Mouse (Mus musculus): Measurements from ENCODE around the gene Olfr1453. TPM values are rescaled to one million over a fixed set of nuclear protein-coding genes. Genes with fewer than 3 reads are reported as not detected.
"Not testable (repeated sequence)": the region's sequence is repeated elsewhere in the genome, so short reads cannot be mapped to it uniquely, and the experiment has no call there.

The Olfr1453 gene
- not detected in 2 replicates for polyA plus RNA-seq (2014; fragmentation: Nextera tagmentation; extraction: Ambion mirVana)

DNA sequence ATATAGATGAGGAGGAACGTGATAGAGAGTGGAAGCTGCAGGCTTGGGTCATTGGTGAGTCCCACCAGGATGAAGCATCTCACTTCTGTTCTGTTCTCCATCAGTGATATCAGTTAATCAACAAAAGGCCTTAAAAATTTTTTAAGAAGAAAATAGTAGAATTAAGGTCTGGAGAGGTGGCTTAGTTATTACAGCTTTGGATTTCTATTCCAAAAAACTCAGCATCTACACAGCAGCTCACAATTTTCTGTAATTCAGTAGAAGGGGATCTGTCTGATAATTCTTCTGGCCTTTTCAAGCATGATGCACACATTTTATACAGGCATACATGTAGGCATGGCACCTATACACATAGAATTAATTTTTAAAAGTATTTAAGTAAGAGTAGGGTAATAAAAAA lies at the start of gene Olfr1453:
Olfr1453 (minus strand) TSS at position 101 of the 400 bp plus-strand sequence.
- Histone ChIP-seq H3K27ac (ENCODE audit: low read length) (no peak within 1 kb of the TSS), H3K4me1 (ENCODE audit: control insufficient read depth, insufficient read depth, low read length) (no peaks in the 10 kb centered on the region), H3K27me3 (ENCODE audit: control insufficient read depth, insufficient read depth, low read length) (no peaks in the 10 kb centered on the region), H3K4me2 (replicated peaks; ENCODE audit: low read depth, low read length) (no peak within 1 kb of the TSS), H3K9ac (replicated peaks; ENCODE audit: low read depth, low read length) (no peak within 1 kb of the TSS), H3K4me3 (ENCODE audit: low read depth, low read length) (no peak within 1 kb of the TSS), H3K36me3 (ENCODE audit: control insufficient read depth, insufficient read depth, low read length) (no peaks in the 10 kb centered on the region), H3K9me3 (ENCODE audit: control insufficient read depth, low read depth, low read length) (no peaks in the 10 kb centered on the region)
- ATAC-seq (ENCODE audit: insufficient number of reproducible peaks, insufficient read depth, low FRiP score, low read depth) = no peak
- WGBS = 40% methylated on average over 1 of the region's 1 CpGs

DNA sequence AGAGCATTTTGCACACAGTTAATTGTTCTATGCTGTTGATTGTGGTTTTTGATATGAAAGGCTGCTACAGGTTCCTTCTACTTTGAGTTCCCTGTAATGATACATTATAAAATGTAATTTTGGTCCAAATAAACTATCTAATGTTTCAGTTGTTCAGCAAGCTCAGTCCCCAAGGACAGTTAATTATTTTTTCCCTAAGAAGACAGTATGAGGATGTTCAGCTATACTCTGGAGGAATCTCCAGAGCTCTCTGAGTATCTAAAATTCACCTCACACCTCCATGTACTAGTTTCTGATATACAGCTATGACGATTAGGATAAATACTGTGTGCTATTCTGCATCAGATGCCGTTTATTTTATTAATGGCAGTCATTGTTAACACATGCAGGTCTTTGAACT lies 32.2 kb upstream of the Olfr1453 start, which contains the start of gene Olfr1454:
Olfr1454 (plus strand) TSS at position 301 of the 400 bp plus-strand sequence.
- Histone ChIP-seq H3K4me1 (ENCODE audit: control insufficient read depth, insufficient read depth, low read length) (no peaks in the 10 kb centered on the region), H3K9ac (replicated peaks; ENCODE audit: low read depth, low read length) (no peak within 1 kb of the TSS), H3K4me3 (ENCODE audit: low read depth, low read length) (no peak within 1 kb of the TSS), H3K36me3 (ENCODE audit: control insufficient read depth, insufficient read depth, low read length) (no peaks in the 10 kb centered on the region), H3K9me3 (ENCODE audit: control insufficient read depth, low read depth, low read length) (no peaks in the 10 kb centered on the region), H3K27me3 (ENCODE audit: control insufficient read depth, insufficient read depth, low read length) (no peaks in the 10 kb centered on the region), H3K4me2 (replicated peaks; ENCODE audit: low read depth, low read length) (no peak within 1 kb of the TSS), H3K27ac (ENCODE audit: low read length) (no peak within 1 kb of the TSS)
- ATAC-seq (ENCODE audit: insufficient number of reproducible peaks, insufficient read depth, low FRiP score, low read depth) = no peak
- WGBS = 74% methylated on average over 2 of the region's 2 CpGs

DNA sequence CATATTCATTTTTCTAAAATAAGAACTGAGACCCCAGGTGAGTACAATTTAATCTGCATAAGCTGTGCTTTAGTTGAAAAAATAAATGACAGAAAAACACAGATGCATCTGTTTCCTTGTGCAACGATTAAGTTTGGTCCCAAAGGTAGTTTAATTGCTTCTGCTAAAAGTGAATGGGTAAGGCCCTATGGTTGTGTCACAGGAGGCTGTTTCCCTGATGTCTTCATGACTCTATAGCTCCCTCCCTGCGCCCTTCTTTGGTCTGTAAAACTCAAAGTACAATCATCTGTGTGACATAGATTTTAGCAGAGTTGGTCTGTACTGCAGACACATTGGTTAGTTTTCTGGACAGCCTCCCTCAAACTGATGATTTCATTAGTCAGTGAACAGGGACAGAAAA lies 33.4 kb downstream of the Olfr1453 start, which contains the start of gene Olfr1451:
Olfr1451 (plus strand) TSS at position 301 of the 400 bp plus-strand sequence.
- no peaks in the 10 kb centered on the region for H3K4me1 ChIP-seq (ENCODE audit: control insufficient read depth, insufficient read depth, low read length)
- no peak for ATAC-seq (ENCODE audit: insufficient number of reproducible peaks, insufficient read depth, low FRiP score, low read depth)
- WGBS = 74% methylated on average over 2 of the region's 2 CpGs

GRCm38 (mm10) chr19:12992316-12992715 lies 35.8 kb downstream of the Olfr1453 start:
- H3K9me3 ChIP-seq (ENCODE audit: control insufficient read depth, low read depth, low read length); H3K4me3 ChIP-seq (ENCODE audit: low read depth, low read length); ATAC-seq (ENCODE audit: insufficient number of reproducible peaks, insufficient read depth, low FRiP score, low read depth); H3K36me3 ChIP-seq (ENCODE audit: control insufficient read depth, insufficient read depth, low read length); H3K27ac ChIP-seq (ENCODE audit: low read length); H3K9ac ChIP-seq (replicated peaks; ENCODE audit: low read depth, low read length); H3K27me3 ChIP-seq (ENCODE audit: control insufficient read depth, insufficient read depth, low read length); H3K4me1 ChIP-seq (ENCODE audit: control insufficient read depth, insufficient read depth, low read length); H3K4me2 ChIP-seq (replicated peaks; ENCODE audit: low read depth, low read length): not testable (repeated sequence)
- 94% methylated on average over 4 of the region's 4 CpGs for WGBS

More for the DNA sequence above, 33.4 kb downstream of the Olfr1453 start, which contains the start of gene Olfr1451:
- H3K27ac ChIP-seq (ENCODE audit: low read length) = no peak within 1 kb of the TSS
- no peaks in the 10 kb centered on the region for H3K27me3 ChIP-seq (ENCODE audit: control insufficient read depth, insufficient read depth, low read length)
- no peak within 1 kb of the TSS for H3K9ac ChIP-seq (replicated peaks; ENCODE audit: low read depth, low read length)
- no peak within 1 kb of the TSS for H3K4me2 ChIP-seq (replicated peaks; ENCODE audit: low read depth, low read length)
- no peak within 1 kb of the TSS for H3K4me3 ChIP-seq (ENCODE audit: low read depth, low read length)
- no peaks in the 10 kb centered on the region for H3K36me3 ChIP-seq (ENCODE audit: control insufficient read depth, insufficient read depth, low read length)
- no peaks in the 10 kb centered on the region for H3K9me3 ChIP-seq (ENCODE audit: control insufficient read depth, low read depth, low read length)

Other genes with a start within 250 kb of the Olfr1453 start
- gene Zfp91, start 232.2 kb downstream of the Olfr1453 start, polyA plus RNA-seq (2014; fragmentation: Nextera tagmentation; extraction: Ambion mirVana) = 10.4 and 12.0 TPM in 2 replicates
- gene Lpxn, start 232.1 kb downstream of the Olfr1453 start, polyA plus RNA-seq (2014; fragmentation: Nextera tagmentation; extraction: Ambion mirVana) = 1.7 and 2.3 TPM in 2 replicates
- gene Gm5244, start 181.6 kb downstream of the Olfr1453 start, polyA plus RNA-seq (2014; fragmentation: Nextera tagmentation; extraction: Ambion mirVana) = not detected in 2 replicates
- gene Olfr1444, start 171.0 kb downstream of the Olfr1453 start, polyA plus RNA-seq (2014; fragmentation: Nextera tagmentation; extraction: Ambion mirVana) = not detected in 2 replicates
- not detected in 2 replicates for gene Olfr1445, start 144.5 kb downstream of the Olfr1453 start, polyA plus RNA-seq (2014; fragmentation: Nextera tagmentation; extraction: Ambion mirVana)
- gene Olfr1446, start 134.8 kb downstream of the Olfr1453 start, polyA plus RNA-seq (2014; fragmentation: Nextera tagmentation; extraction: Ambion mirVana) = not detected in 2 replicates
- not detected in 2 replicates for gene Olfr1447, start 124.6 kb downstream of the Olfr1453 start, polyA plus RNA-seq (2014; fragmentation: Nextera tagmentation; extraction: Ambion mirVana)
- not detected in 2 replicates for gene Olfr1448, start 103.9 kb downstream of the Olfr1453 start, polyA plus RNA-seq (2014; fragmentation: Nextera tagmentation; extraction: Ambion mirVana)
- gene Olfr1449, start 97.5 kb downstream of the Olfr1453 start, polyA plus RNA-seq (2014; fragmentation: Nextera tagmentation; extraction: Ambion mirVana) = not detected in 2 replicates
- not detected in 2 replicates for gene Olfr1450, start 78.1 kb downstream of the Olfr1453 start, polyA plus RNA-seq (2014; fragmentation: Nextera tagmentation; extraction: Ambion mirVana)
- not detected in 2 replicates for gene Olfr1451, start 33.3 kb downstream of the Olfr1453 start, polyA plus RNA-seq (2014; fragmentation: Nextera tagmentation; extraction: Ambion mirVana)
- gene Olfr1454, start 32.3 kb upstream of the Olfr1453 start, polyA plus RNA-seq (2014; fragmentation: Nextera tagmentation; extraction: Ambion mirVana) = not detected in 2 replicates
- gene Olfr1457, start 69.6 kb upstream of the Olfr1453 start, polyA plus RNA-seq (2014; fragmentation: Nextera tagmentation; extraction: Ambion mirVana) = not detected in 2 replicates
- not detected in 2 replicates for gene Olfr1458, start 78.4 kb upstream of the Olfr1453 start, polyA plus RNA-seq (2014; fragmentation: Nextera tagmentation; extraction: Ambion mirVana)
- not detected in 2 replicates for gene Olfr1459, start 121.2 kb upstream of the Olfr1453 start, polyA plus RNA-seq (2014; fragmentation: Nextera tagmentation; extraction: Ambion mirVana)
- not detected in 2 replicates for gene Olfr1461, start 134.7 kb upstream of the Olfr1453 start, polyA plus RNA-seq (2014; fragmentation: Nextera tagmentation; extraction: Ambion mirVana)
- not detected in 2 replicates for gene Olfr1462, start 157.4 kb upstream of the Olfr1453 start, polyA plus RNA-seq (2014; fragmentation: Nextera tagmentation; extraction: Ambion mirVana)
- gene Olfr1463, start 203.0 kb upstream of the Olfr1453 start, polyA plus RNA-seq (2014; fragmentation: Nextera tagmentation; extraction: Ambion mirVana) = not detected in 2 replicates

Measured in stomach, embryonic 14.5 days (tissue).